Mouse (Mus musculus) limb, embryonic 12.5 days (tissue): ENCODE measurements at regions not wholly inside any gene's neighbourhood (a gene's known extent, or its start where the extent isn't known, plus 50 kb on each side); places are given as distances from the start of the nearest gene placed in this dataset.

Experiments
- ATAC-seq: fragments of 200-750 bp; cut with Nextera tagmentation; 2 replicates; pipeline ENCODE4 v1.8.0; 2017; ENCODE audit warnings: low read depth, moderate TSS enrichment; ENCODE audit not compliant: insufficient number of reproducible peaks, insufficient read depth, low FRiP score, low TSS enrichment
- H3K27ac ChIP-seq: fragments of 300-500 bp; sonication (generic); 2 replicates; pipeline ENCODE4 v1.5.1; 2016; ENCODE audit warnings: mild to moderate bottlenecking, moderate library complexity
- H3K27me3 ChIP-seq: fragments of 300-500 bp; sonication (generic); 2 replicates; pipeline ENCODE4 v1.6.1; 2016; ENCODE audit warnings: mild to moderate bottlenecking, moderate library complexity
- H3K36me3 ChIP-seq: fragments of 300-500 bp; sonication (generic); 2 replicates; pipeline ENCODE4 v1.6.1; 2016; ENCODE audit warnings: mild to moderate bottlenecking, moderate library complexity
- H3K4me1 ChIP-seq: fragments of 300-500 bp; sonication (generic); replicated peaks from 2 replicates; pipeline ENCODE4 v1.6.1; 2016
- H3K4me2 ChIP-seq: fragments of 300-500 bp; sonication (generic); 2 replicates; pipeline ENCODE4 v1.6.1; 2016; ENCODE audit warnings: mild to moderate bottlenecking, moderate library complexity
- H3K4me3 ChIP-seq: fragments of 300-500 bp; sonication (generic); replicated peaks from 2 replicates; pipeline ENCODE4 v1.5.1; 2016; ENCODE audit warnings: mild to moderate bottlenecking
- H3K9ac ChIP-seq: fragments of 300-500 bp; sonication (generic); replicated peaks from 2 replicates; pipeline ENCODE4 v1.6.1; 2016; ENCODE audit warnings: mild to moderate bottlenecking, moderate library complexity
- H3K9me3 ChIP-seq: fragments of 300-500 bp; sonication (generic); 2 replicates; pipeline ENCODE4 v1.6.1; 2016; ENCODE audit warnings: mild to moderate bottlenecking, moderate library complexity
- WGBS: fragments of 180-500 bp; shearing (Covaris S2); methylation state at CpG from one replicate; pipeline ENCODE4 v1.1.7; 2016; 5-methylcytosine and 5-hydroxymethylcytosine counted together

GRCm38 (mm10) chr13:71165096-71165920 is 323.7 kb upstream of the Adamts16 start:
- no peak for ATAC-seq
- Histone ChIP-seq H3K9me3 (no peaks in the 10 kb centered on the region), H3K9ac (no peak overlapping the region), H3K4me2 (no peak overlapping the region), H3K27me3 (no peaks in the 10 kb centered on the region), H3K4me3 (no peak overlapping the region), H3K36me3 (no peaks in the 10 kb centered on the region), H3K4me1 (no peaks in the 10 kb centered on the region), H3K27ac (no peak overlapping the region)
- WGBS = 74% methylated on average over 20 of the region's 20 CpGs

- H3K4me3 ChIP-seq = no peak overlapping the region
- H3K36me3 ChIP-seq = no peaks in the 10 kb centered on the region
- H3K9ac ChIP-seq = no peak overlapping the region
- no peak overlapping the region for H3K27ac ChIP-seq
- 87% methylated on average over 2 of the region's 2 CpGs for WGBS
- H3K27me3 ChIP-seq = no peaks in the 10 kb centered on the region
- no peaks in the 10 kb centered on the region for H3K9me3 ChIP-seq
- no peaks in the 10 kb centered on the region for H3K4me1 ChIP-seq
- ATAC-seq = no peak
- H3K4me2 ChIP-seq = no peak overlapping the region
Measured at GRCm38 (mm10) chr13:71164012-71164411, 322.4 kb upstream of the Adamts16 start.

GRCm38 (mm10) chr13:71162952-71163351 is 321.3 kb upstream of the Adamts16 start:
- Histone ChIP-seq H3K4me2 (no peak overlapping the region), H3K36me3 (no peaks in the 10 kb centered on the region), H3K9ac (no peak overlapping the region), H3K4me3 (no peak overlapping the region), H3K27ac (no peak overlapping the region), H3K4me1 (no peaks in the 10 kb centered on the region), H3K9me3 (no peaks in the 10 kb centered on the region), H3K27me3 (no peaks in the 10 kb centered on the region)
- 80% methylated on average over 2 of the region's 2 CpGs for WGBS
- no peak for ATAC-seq

GRCm38 (mm10) chr13:71158300-71158860 is 316.8 kb upstream of the Adamts16 start:
- no peak overlapping the region for H3K4me2 ChIP-seq
- no peaks in the 10 kb centered on the region for H3K9me3 ChIP-seq
- H3K4me1 ChIP-seq = no peaks in the 10 kb centered on the region
- H3K9ac ChIP-seq = no peak overlapping the region
- no peaks in the 10 kb centered on the region for H3K36me3 ChIP-seq
- no peak overlapping the region for H3K4me3 ChIP-seq
- H3K27ac ChIP-seq = no peak overlapping the region
- no peak for ATAC-seq
- H3K27me3 ChIP-seq = peaks cover 4% of the 10 kb centered on the region; the same call in 1 of the 2 replicates
- WGBS = 73% methylated on average over 13 of the region's 13 CpGs

- Histone ChIP-seq H3K27me3 (peaks cover 4% of the 10 kb centered on the region; the same call in 1 of the 2 replicates), H3K4me2 (no peak overlapping the region), H3K27ac (no peak overlapping the region), H3K36me3 (no peaks in the 10 kb centered on the region), H3K9ac (no peak overlapping the region), H3K9me3 (no peaks in the 10 kb centered on the region), H3K4me3 (no peak overlapping the region), H3K4me1 (no peaks in the 10 kb centered on the region)
- WGBS = 59% methylated on average over 14 of the region's 14 CpGs
- no peak for ATAC-seq
Measured at GRCm38 (mm10) chr13:71157656-71158299, 316.2 kb upstream of the Adamts16 start.

GRCm38 (mm10) chr13:71150092-71150491 is 308.5 kb upstream of the Adamts16 start:
- no peak overlapping the region for H3K9ac ChIP-seq
- no peak overlapping the region for H3K4me2 ChIP-seq
- no peaks in the 10 kb centered on the region for H3K36me3 ChIP-seq
- ATAC-seq = no peak
- no peak overlapping the region for H3K4me3 ChIP-seq
- H3K27ac ChIP-seq = no peak overlapping the region
- no peaks in the 10 kb centered on the region for H3K4me1 ChIP-seq
- 73% methylated on average over 1 of the region's 1 CpGs for WGBS
- H3K27me3 ChIP-seq = peaks cover 3% of the 10 kb centered on the region
- H3K9me3 ChIP-seq = no peaks in the 10 kb centered on the region

GRCm38 (mm10) chr13:71149303-71149696 is 307.7 kb upstream of the Adamts16 start:
- ATAC-seq = no peak
- peaks cover 5% of the 10 kb centered on the region for H3K27me3 ChIP-seq
- WGBS = 52% methylated on average over 5 of the region's 5 CpGs

GRCm38 (mm10) chr13:71148491-71149302 is 307.1 kb upstream of the Adamts16 start:
- Histone ChIP-seq H3K4me3 (no peak overlapping the region), H3K4me1 (no peaks in the 10 kb centered on the region), H3K9ac (no peak overlapping the region), H3K9me3 (no peaks in the 10 kb centered on the region), H3K27ac (no peak overlapping the region; the same call in 1 of the 2 replicates), H3K27me3 (peaks cover 5% of the 10 kb centered on the region), H3K4me2 (no peak overlapping the region), H3K36me3 (no peaks in the 10 kb centered on the region)
- 49% methylated on average over 8 of the region's 8 CpGs for WGBS
- ATAC-seq = no peak

More at GRCm38 (mm10) chr13:71149303-71149696, 307.7 kb upstream of the Adamts16 start:
- H3K4me3 ChIP-seq = no peak overlapping the region
- H3K9me3 ChIP-seq = no peaks in the 10 kb centered on the region
- no peak overlapping the region for H3K27ac ChIP-seq
- no peaks in the 10 kb centered on the region for H3K36me3 ChIP-seq
- no peaks in the 10 kb centered on the region for H3K4me1 ChIP-seq
- H3K4me2 ChIP-seq = no peak overlapping the region
- H3K9ac ChIP-seq = no peak overlapping the region

GRCm38 (mm10) chr13:71146859-71147443 is 305.3 kb upstream of the Adamts16 start:
- WGBS = 76% methylated on average over 3 of the region's 3 CpGs
- no peak overlapping the region for H3K4me2 ChIP-seq
- ATAC-seq = no peak
- no peak overlapping the region for H3K9ac ChIP-seq
- peaks cover 6% of the 10 kb centered on the region for H3K27me3 ChIP-seq
- H3K4me3 ChIP-seq = no peak overlapping the region
- H3K4me1 ChIP-seq = no peaks in the 10 kb centered on the region
- no peaks in the 10 kb centered on the region for H3K36me3 ChIP-seq
- no peaks in the 10 kb centered on the region for H3K9me3 ChIP-seq
- no peak overlapping the region for H3K27ac ChIP-seq

- peaks cover 3% of the 10 kb centered on the region; the same call in 1 of the 2 replicates for H3K27me3 ChIP-seq
- no peaks in the 10 kb centered on the region for H3K36me3 ChIP-seq
- no peaks in the 10 kb centered on the region for H3K9me3 ChIP-seq
- H3K4me1 ChIP-seq = no peaks in the 10 kb centered on the region
- H3K4me2 ChIP-seq = no peak overlapping the region
- ATAC-seq = no peak
- H3K9ac ChIP-seq = no peak overlapping the region
- 74% methylated on average over 11 of the region's 11 CpGs for WGBS
- H3K27ac ChIP-seq = no peak overlapping the region
- H3K4me3 ChIP-seq = no peak overlapping the region
Measured at GRCm38 (mm10) chr13:71138745-71139312, 297.2 kb upstream of the Adamts16 start.
